Mouse (Mus musculus) heart, embryonic 12.5 days (tissue): Measurements from ENCODE around the gene Hsd11b2. TPM values are rescaled to one million over a fixed set of nuclear protein-coding genes. Genes with fewer than 3 reads are reported as not detected.

Experiments
- ATAC-seq: fragments of 200-750 bp; cut with Nextera tagmentation; 2 replicates; pipeline ENCODE4 v1.8.0; 2017; ENCODE audit warnings: moderate TSS enrichment, moderate library complexity; ENCODE audit not compliant: insufficient number of reproducible peaks, low FRiP score
- H3K27ac ChIP-seq: fragments of 300-500 bp; sonication (generic); 2 replicates; pipeline ENCODE4 v1.5.1; 2016; ENCODE audit warnings: mild to moderate bottlenecking, moderate library complexity; ENCODE audit not compliant: poor library complexity, severe bottlenecking
- H3K27me3 ChIP-seq: fragments of 300-500 bp; sonication (generic); replicated peaks from 2 replicates; pipeline ENCODE4 v1.6.1; 2016; ENCODE audit warnings: mild to moderate bottlenecking, moderate library complexity
- H3K36me3 ChIP-seq: fragments of 300-500 bp; sonication (generic); 2 replicates; pipeline ENCODE4 v1.6.1; 2016; ENCODE audit warnings: mild to moderate bottlenecking, moderate library complexity
- H3K4me1 ChIP-seq: fragments of 300-500 bp; sonication (generic); replicated peaks from 2 replicates; pipeline ENCODE4 v1.6.1; 2016; ENCODE audit warnings: mild to moderate bottlenecking
- H3K4me2 ChIP-seq: fragments of 300-500 bp; sonication (generic); 2 replicates; pipeline ENCODE4 v1.6.1; 2016; ENCODE audit warnings: mild to moderate bottlenecking, moderate library complexity
- H3K4me3 ChIP-seq: fragments of 300-500 bp; sonication (generic); 2 replicates; pipeline ENCODE4 v1.5.1; 2016; ENCODE audit warnings: mild to moderate bottlenecking
- H3K9ac ChIP-seq: fragments of 300-500 bp; sonication (generic); 2 replicates; pipeline ENCODE4 v1.6.1; 2016; ENCODE audit warnings: mild to moderate bottlenecking, moderate library complexity
- H3K9me3 ChIP-seq: fragments of 300-500 bp; sonication (generic); replicated peaks from 2 replicates; pipeline ENCODE4 v1.6.1; 2016; ENCODE audit warnings: mild to moderate bottlenecking, moderate library complexity
- WGBS: fragments of 180-500 bp; shearing (Covaris S2); methylation state at CpG from one replicate; pipeline ENCODE4 v1.1.7; 2016; 5-methylcytosine and 5-hydroxymethylcytosine counted together
- polyA plus RNA-seq: library from polyadenylated mRNA; unstranded; fragments of >200 nt; fragmentation: Nextera tagmentation; extraction: Ambion mirVana; gene quantifications from 2 replicates; pipeline ENCODE4 v1.2.1, GENCODE M21; 2016

Gene Hsd11b2
- polyA plus RNA-seq, 1 experiment from 2014 or later, result 1.7 TPM

DNA sequence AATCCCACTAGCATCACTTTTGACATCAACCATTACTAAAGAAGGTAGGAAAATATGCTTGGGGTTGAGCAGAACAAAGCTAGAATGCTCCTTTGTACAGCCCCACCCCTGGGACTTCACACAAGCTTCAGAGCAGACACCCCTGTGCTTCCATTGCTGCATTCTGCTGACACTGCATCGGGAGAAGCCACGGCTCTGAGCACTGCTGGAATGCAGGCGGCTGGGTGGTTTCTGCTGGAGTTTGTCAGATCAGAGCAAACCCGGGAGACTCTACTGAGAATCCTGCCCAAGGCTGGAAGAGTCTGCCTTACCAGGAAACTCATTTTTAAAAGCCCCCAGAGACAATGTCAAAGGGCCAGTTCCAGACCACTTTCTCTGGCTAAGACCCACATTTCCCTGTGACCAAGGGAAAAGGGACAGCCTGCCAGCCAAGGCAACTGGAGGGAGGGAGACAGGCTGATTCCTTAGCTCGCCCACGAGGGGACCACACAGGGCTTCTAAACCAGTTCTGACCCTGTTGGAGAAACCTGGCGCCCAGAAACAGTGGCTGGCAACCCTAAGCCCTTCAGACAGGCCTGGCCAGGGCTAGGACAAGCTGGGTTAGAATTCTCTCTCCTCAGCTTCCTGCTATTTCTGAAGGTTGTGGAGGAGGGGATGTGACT lies 26.1 kb downstream of the Hsd11b2 start:
- Histone ChIP-seq H3K4me2 (no peak overlapping the region), H3K27ac (peak overlapping the region; percentile 44; the same call in 1 of the 2 replicates), H3K36me3 (peaks cover 4% of the 10 kb centered on the region), H3K4me1 (peaks cover 32% of the 10 kb centered on the region), H3K4me3 (no peak overlapping the region), H3K27me3 (no peaks in the 10 kb centered on the region), H3K9me3 (no peaks in the 10 kb centered on the region), H3K9ac (no peak overlapping the region)
- 36% methylated on average over 7 of the region's 7 CpGs for WGBS
- ATAC-seq, result no peak

DNA sequence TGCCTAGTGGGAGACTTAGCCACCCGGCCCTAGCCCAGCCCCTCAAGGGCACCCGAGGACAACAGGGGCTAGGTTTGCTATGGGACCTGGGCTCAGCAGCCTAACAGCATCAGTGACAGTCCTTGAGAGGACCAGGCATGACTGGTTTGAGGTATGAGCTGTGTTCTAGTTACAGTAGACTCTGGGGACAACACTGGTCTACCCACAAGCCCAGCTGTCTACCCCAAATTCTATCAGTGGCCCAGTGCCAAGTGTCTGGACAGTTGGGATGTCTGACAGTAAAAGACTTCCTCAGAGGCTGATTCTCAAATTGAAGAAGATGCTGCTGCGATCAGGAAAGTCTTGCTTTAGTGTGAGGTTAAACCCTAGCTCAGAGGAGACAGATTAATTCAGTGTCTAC lies 26.7 kb downstream of the Hsd11b2 start:
- no peaks in the 10 kb centered on the region for H3K9me3 ChIP-seq
- peaks cover 32% of the 10 kb centered on the region for H3K4me1 ChIP-seq
- no peak overlapping the region for H3K27ac ChIP-seq
- H3K27me3 ChIP-seq, result no peaks in the 10 kb centered on the region
- no peak for ATAC-seq
- H3K4me3 ChIP-seq, result no peak overlapping the region
- H3K9ac ChIP-seq, result no peak overlapping the region
- H3K36me3 ChIP-seq, result peaks cover 8% of the 10 kb centered on the region
- H3K4me2 ChIP-seq, result no peak overlapping the region
- 55% methylated on average over 3 of the region's 3 CpGs for WGBS

DNA sequence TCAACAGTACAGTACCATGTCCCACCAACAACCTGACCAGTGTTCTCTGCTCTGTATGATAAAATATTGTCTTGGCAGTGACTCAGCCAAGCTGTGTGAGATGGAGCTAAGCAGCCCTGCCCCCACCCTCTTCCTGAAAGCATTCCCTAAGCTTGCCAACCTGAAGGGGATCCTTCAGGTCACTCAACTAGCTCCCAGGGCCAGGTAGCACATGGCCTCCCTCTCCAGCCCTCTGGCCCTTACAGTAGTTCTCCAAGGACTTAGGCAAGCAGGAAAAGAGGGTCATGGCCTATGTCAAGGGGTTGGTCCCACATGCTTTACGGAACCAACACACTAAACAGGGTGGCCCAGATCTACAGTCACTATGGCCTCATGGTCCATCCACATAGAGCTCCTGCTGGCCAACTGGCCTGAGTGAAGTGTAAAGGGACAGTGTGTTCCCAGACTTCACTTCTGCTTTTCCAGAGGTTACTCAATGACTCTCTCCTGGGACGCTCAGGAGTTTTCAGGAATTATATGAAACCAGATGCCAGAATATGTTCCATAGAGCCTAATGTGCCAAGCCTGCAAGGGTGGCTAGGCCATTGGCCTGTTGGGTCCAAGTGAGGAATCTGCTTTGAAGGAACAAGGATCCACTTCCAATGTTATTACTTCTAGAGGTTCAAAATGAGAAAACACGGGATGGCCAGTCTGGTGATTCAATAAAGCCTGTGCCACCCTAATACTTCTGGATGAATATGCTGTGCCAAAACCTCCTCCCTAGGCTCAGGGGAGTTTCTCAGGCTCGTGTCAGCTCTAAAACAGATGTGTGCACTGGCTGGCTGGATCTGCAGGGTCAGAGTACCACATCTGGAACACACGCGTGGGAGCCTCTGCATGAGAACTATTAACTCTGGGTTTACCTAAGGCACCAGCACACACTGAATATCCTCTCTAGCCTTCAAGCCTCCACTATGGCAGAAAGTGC lies 28.1 kb downstream of the Hsd11b2 start:
- peaks cover 32% of the 10 kb centered on the region for H3K4me1 ChIP-seq
- ATAC-seq, result no peak
- 81% methylated on average over 6 of the region's 6 CpGs for WGBS
- H3K27ac ChIP-seq, result no peak overlapping the region
- H3K4me3 ChIP-seq, result no peak overlapping the region
- H3K36me3 ChIP-seq, result peaks cover 4% of the 10 kb centered on the region
- H3K9ac ChIP-seq, result no peak overlapping the region
- H3K4me2 ChIP-seq, result no peak overlapping the region
- H3K27me3 ChIP-seq, result no peaks in the 10 kb centered on the region
- H3K9me3 ChIP-seq, result no peaks in the 10 kb centered on the region

DNA sequence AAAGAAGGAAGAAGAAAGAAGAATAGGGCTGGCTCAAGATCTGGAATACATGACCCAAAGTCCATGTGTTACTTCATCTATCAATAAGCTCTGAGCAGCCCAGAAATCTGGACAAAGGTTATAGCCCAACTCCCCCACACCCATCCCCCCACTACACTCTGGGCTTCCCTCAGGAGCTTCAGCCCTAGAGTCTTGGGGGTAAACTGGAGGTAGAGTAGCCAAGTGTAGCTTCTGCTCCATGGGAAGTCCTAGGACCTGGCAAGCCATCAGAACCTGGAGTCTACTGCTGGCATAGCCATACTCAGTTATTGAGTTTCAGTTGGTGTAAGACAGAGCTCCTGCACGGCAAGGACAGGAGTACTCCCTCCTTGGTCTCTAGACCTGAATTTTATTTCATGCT lies 31.0 kb downstream of the Hsd11b2 start:
- Histone ChIP-seq H3K4me1 (peaks cover 23% of the 10 kb centered on the region), H3K9me3 (no peaks in the 10 kb centered on the region), H3K9ac (no peak overlapping the region), H3K4me3 (no peak overlapping the region), H3K4me2 (no peak overlapping the region), H3K27me3 (no peaks in the 10 kb centered on the region), H3K36me3 (peaks cover 6% of the 10 kb centered on the region; the same call in 1 of the 2 replicates), H3K27ac (no peak overlapping the region)
- 90% methylated on average over 1 of the region's 1 CpGs for WGBS
- no peak for ATAC-seq

DNA sequence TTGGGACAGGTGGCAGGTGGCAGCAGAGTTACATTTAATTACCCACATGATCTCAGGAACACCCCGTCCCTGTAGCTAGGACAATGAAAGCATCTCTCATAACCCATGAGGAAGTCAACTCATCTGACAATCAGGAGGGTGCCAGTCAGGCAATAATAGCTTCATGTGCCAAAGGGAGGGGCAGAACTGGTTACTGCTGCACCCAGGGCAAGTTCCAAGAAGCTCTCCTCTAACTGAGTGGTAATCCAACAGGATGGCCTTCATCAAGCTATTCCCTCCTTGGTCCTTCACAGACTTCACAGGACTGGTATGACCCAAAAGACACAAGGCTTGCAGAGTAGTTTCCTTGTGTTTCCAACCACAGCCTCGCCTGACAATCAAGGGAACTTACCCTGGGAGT lies 31.5 kb downstream of the Hsd11b2 start:
- WGBS, result 78% methylated on average over 2 of the region's 2 CpGs
- Histone ChIP-seq H3K36me3 (peaks cover 6% of the 10 kb centered on the region; the same call in 1 of the 2 replicates), H3K4me1 (peaks cover 17% of the 10 kb centered on the region), H3K4me3 (no peak overlapping the region), H3K9me3 (no peaks in the 10 kb centered on the region), H3K9ac (no peak overlapping the region), H3K27me3 (no peaks in the 10 kb centered on the region), H3K27ac (no peak overlapping the region), H3K4me2 (no peak overlapping the region)
- ATAC-seq, result no peak

DNA sequence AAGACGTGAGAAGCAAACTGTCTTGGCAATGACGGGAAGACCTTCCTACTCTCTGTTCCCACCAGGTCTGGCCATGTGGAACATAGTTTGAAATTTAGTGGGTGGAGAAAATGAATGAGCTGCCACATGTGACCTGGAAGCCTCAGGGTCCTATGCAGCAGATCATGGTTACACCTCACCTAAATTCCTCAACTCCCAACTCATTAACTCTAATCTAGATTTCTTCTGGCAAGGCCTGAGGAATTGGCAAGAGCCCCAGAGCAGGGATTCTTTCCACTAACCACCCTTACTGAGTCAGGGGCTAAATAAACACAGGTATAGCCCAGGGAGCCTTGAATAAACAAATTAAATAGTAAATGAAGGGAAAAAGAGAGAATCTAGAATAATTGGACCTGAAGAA lies 33.5 kb downstream of the Hsd11b2 start:
- Histone ChIP-seq H3K36me3 (peaks cover 6% of the 10 kb centered on the region; the same call in 1 of the 2 replicates), H3K27me3 (no peaks in the 10 kb centered on the region), H3K4me3 (no peak overlapping the region), H3K9ac (no peak overlapping the region), H3K4me1 (0 out of 2 replicates have a peak, but pooled peaks cover 3% of the 10 kb centered on the region), H3K4me2 (no peak overlapping the region), H3K27ac (no peak overlapping the region), H3K9me3 (no peaks in the 10 kb centered on the region)
- 96% methylated on average over 2 of the region's 2 CpGs for WGBS
- no peak for ATAC-seq

DNA sequence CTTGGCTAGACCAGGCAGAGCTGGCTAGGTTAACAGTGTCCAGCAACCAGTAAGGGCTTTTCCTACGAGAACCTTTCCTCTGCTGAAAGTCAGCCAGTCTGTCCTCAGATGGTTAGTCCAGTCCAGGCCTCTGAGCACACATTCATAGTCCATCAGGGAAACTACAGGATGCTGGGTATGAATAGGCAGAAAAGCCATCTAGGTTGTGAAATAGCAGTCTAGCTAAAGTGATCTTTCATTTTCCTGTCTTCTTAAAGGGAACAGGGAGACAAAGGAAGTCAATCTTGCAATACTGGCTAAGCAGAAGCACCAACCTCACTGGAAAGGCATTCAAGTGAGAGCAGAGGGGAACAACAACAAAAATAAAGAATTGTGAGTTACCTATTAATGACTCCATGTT lies 34.3 kb downstream of the Hsd11b2 start:
- Histone ChIP-seq H3K4me2 (no peak overlapping the region), H3K4me3 (no peak overlapping the region), H3K27me3 (no peaks in the 10 kb centered on the region), H3K4me1 (0 out of 2 replicates have a peak, but pooled peaks cover 3% of the 10 kb centered on the region), H3K36me3 (peaks cover 6% of the 10 kb centered on the region; the same call in 1 of the 2 replicates), H3K27ac (no peak overlapping the region), H3K9me3 (no peaks in the 10 kb centered on the region), H3K9ac (peak overlapping the region; percentile 27; the same call in 1 of the 2 replicates)
- ATAC-seq, result no peak
- WGBS, result 86% methylated on average over 1 of the region's 1 CpGs

DNA sequence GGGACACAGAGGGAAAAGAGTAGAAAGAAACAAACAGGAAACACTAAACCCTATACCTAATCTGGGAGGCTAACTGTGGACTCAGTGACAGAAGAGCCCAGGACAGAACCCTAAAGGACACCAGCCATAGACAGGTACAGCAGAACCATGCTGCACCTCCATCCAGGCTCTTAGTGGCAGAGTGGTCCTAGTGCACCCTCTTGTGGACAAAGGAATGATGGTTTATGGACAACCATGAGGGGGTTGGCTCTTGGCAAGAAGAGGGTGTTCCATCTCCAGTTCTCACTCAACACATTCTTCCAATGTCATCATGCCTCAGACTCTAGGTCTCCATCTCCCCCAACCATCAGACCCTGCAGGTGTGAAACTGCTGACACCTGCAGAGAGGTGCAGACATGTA lies 35.5 kb downstream of the Hsd11b2 start:
- H3K27me3 ChIP-seq, result no peaks in the 10 kb centered on the region
- 0 out of 2 replicates have a peak, but pooled peaks have one; percentile 45 for ATAC-seq

DNA sequence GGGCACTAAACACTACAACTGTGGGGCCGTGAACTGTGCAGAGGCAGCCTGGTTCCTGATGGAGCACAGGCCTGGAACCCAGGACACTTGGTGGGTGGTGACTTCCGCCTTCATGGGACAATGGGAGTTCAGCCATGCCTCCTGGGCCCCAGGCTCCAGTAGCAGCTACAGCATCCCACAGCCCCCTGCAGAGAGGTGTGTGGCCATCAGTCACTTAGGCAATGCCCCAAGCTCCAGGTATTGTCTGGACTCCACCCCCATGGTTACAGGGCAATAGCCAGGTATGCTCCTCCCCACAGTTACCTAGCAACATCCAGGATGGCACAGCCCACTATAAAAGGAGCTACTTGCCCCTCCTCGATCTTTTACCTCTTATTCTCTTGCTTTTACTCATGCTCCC lies 36.7 kb downstream of the Hsd11b2 start:
- 0 out of 2 replicates have a peak, but pooled peaks cover 3% of the 10 kb centered on the region for H3K4me1 ChIP-seq
- no peak overlapping the region for H3K9ac ChIP-seq
- ATAC-seq, result no peak
- 78% methylated on average over 3 of the region's 3 CpGs for WGBS
- H3K27ac ChIP-seq, result no peak overlapping the region
- no peak overlapping the region for H3K4me2 ChIP-seq
- H3K9me3 ChIP-seq, result no peaks in the 10 kb centered on the region
- no peak overlapping the region for H3K4me3 ChIP-seq
- peaks cover 7% of the 10 kb centered on the region; the same call in 1 of the 2 replicates for H3K36me3 ChIP-seq
- no peaks in the 10 kb centered on the region for H3K27me3 ChIP-seq

More for the DNA sequence above, 35.5 kb downstream of the Hsd11b2 start:
- 0 out of 2 replicates have a peak, but pooled peaks cover 3% of the 10 kb centered on the region for H3K4me1 ChIP-seq
- H3K4me3 ChIP-seq, result no peak overlapping the region
- H3K4me2 ChIP-seq, result no peak overlapping the region
- no peaks in the 10 kb centered on the region for H3K9me3 ChIP-seq
- H3K27ac ChIP-seq, result no peak overlapping the region
- peaks cover 6% of the 10 kb centered on the region; the same call in 1 of the 2 replicates for H3K36me3 ChIP-seq
- no peak overlapping the region for H3K9ac ChIP-seq

DNA sequence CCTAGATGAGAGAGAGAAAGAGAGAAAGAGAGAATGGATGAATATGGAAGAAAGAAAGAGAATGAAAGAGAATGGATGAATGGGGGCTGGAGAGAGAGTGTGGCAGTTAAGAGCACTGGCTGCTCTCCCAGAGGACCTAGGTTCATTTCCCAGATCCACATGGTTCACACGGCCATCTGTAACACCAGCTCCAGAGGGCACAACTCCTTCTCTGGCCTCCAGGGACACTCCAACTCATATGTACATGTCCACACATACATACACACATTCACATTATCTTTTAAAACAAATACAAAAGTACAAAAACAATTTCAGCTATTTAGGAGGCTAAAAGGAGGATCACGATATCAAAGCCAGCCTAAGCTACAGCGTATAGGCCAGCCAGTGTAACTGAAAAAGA lies 44.3 kb downstream of the Hsd11b2 start:
- ATAC-seq, result no peak
- no peak overlapping the region for H3K27ac ChIP-seq
- H3K4me1 ChIP-seq, result peaks cover 29% of the 10 kb centered on the region
- no peak overlapping the region for H3K9ac ChIP-seq
- WGBS, result 85% methylated on average over 3 of the region's 3 CpGs
- no peak overlapping the region for H3K4me2 ChIP-seq
- no peak overlapping the region for H3K4me3 ChIP-seq
- no peaks in the 10 kb centered on the region for H3K27me3 ChIP-seq
- no peaks in the 10 kb centered on the region for H3K9me3 ChIP-seq
- peaks cover 12% of the 10 kb centered on the region; the same call in 1 of the 2 replicates for H3K36me3 ChIP-seq

DNA sequence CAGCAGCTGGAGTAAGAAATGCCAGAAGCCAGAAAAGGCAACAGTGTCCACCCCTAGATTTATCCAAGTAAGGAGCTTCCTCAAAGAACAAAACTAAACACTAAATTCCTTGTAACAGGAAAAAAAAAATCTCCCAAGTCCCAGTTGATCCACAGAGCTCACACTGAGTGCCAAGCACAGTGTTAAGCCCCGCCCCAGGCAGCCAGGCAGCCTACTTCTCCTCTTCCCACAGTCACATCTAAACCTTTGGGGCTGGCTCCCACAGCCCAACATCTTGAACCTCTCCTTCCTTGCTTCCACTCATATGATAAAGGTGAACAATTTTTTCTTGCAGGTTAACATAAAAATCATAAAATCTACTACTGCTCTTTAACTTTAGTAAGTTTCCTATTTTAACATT lies 45.3 kb downstream of the Hsd11b2 start:
- Histone ChIP-seq H3K36me3 (peaks cover 12% of the 10 kb centered on the region; the same call in 1 of the 2 replicates), H3K9me3 (no peaks in the 10 kb centered on the region), H3K4me3 (no peak overlapping the region), H3K9ac (no peak overlapping the region), H3K4me2 (no peak overlapping the region), H3K27ac (no peak overlapping the region), H3K4me1 (peaks cover 29% of the 10 kb centered on the region), H3K27me3 (no peaks in the 10 kb centered on the region)
- WGBS, result 89% methylated on average over 1 of the region's 1 CpGs
- no peak for ATAC-seq
